Comparison of ENCODE assay signal across 1 mouse cellular context in the genomic region with DNA sequence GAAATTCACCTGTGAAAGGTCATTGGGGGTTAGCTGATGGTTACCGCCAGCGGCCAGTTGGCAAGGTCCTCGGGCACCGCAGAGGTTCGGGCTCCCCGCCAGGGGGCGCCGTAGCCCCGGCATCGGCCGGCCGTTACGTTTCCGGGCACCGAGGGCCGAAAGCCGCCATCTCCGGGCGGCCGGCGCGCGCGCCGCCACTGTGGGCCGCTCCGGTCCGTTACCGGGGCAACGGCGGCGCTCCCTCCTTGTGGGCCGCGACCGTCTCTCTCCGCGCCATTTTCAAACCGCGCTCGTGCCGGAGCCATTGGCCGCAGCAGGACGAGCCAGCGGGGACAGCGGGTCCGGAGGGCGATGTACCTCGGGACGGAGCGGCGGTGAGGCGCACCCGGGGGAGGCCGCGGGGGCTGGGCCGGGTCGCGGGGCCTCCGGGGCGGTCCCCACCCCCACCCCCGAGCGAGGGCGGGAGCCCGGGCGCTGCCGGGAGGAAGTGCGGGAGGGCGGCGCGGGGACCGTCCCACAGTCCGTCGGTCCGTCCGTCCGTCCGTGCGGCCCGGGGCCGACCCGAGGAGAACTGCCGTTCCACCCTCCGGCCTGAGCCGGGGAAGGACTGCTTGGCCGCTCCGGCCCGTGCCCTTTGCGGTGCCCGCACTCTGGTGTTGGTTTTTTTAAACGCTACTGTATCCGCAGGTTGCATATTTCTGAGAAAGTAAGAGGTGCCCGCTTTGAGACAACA.
TF ChIP-seq lines count a peak whose summit lies in the region.

A gene (plus strand): TSS at position 148 of the 733 bp plus-strand sequence.

TF ChIP-seq in CH12.LX, 34 proteins besides CTCF, POLR2A, EP300 and RAD21 (continued from another document):
- peak; percentile 63; the same call in 1 of the 2 replicates for TF ChIP-seq NRF1 (IDR thresholded peaks at IDR 0.05; ENCODE audit: low read depth, low read length)
- peak; percentile 68 for TF ChIP-seq SMC3 (IDR thresholded peaks at IDR 0.05; ENCODE audit: low read depth, low read length)
- TF ChIP-seq SIN3A (IDR thresholded peaks at IDR 0.05; ENCODE audit: low read length), result peak; percentile 61; the same call in 1 of the 2 replicates
- TF ChIP-seq ZNF384 (IDR thresholded peaks at IDR 0.05; ENCODE audit: low read depth, low read length), result no peak; the same call in 1 of the 2 replicates
- TF ChIP-seq ETS1 (conservative IDR thresholded peaks at IDR 0.05; ENCODE audit: low read depth, low read length), result no peak; the same call in 1 of the 2 replicates
- TF ChIP-seq USF1 (IDR thresholded peaks at IDR 0.05; ENCODE audit: low read depth, low read length), result no peak
- TF ChIP-seq MEF2A (IDR thresholded peaks at IDR 0.05; ENCODE audit: borderline replicate concordance, low read depth, low read length), result no peak; the same call in 1 of the 2 replicates
- no peak for TF ChIP-seq JUN (IDR thresholded peaks at IDR 0.05; ENCODE audit: insufficient read depth, low read depth, low read length)
- peak; percentile 9; the same call in 1 of the 2 replicates for TF ChIP-seq MAX (IDR thresholded peaks at IDR 0.05; ENCODE audit: low read length)
- TF ChIP-seq UBTF (IDR thresholded peaks at IDR 0.05; ENCODE audit: low read depth, low read length), result peak; percentile 94
- TF ChIP-seq E2F4 (IDR thresholded peaks at IDR 0.05; ENCODE audit: insufficient replicate concordance, low read depth, low read length), result no peak
- no peak for TF ChIP-seq ZC3H11A (IDR thresholded peaks at IDR 0.05; ENCODE audit: low read depth, low read length)
- peak; percentile 35; the same call in 1 of the 2 replicates for TF ChIP-seq IRF4 (IDR thresholded peaks at IDR 0.05; ENCODE audit: low read depth, low read length)
- TF ChIP-seq MAZ (IDR thresholded peaks at IDR 0.05; ENCODE audit: low read depth, low read length), result no peak
- TF ChIP-seq KAT2A (IDR thresholded peaks at IDR 0.05; ENCODE audit: insufficient replicate concordance, low read length), result peak; percentile 79; the same call in 1 of the 2 replicates
- TF ChIP-seq JUND (conservative IDR thresholded peaks at IDR 0.05; ENCODE audit: low read depth, low read length), result no peak
- TF ChIP-seq ZKSCAN1 (IDR thresholded peaks at IDR 0.05; ENCODE audit: borderline replicate concordance, low read depth, low read length), result no peak
- peak; percentile 68 for TF ChIP-seq ELF1 (IDR thresholded peaks at IDR 0.05; ENCODE audit: low read depth, low read length)
- no peak; the same call in 1 of the 2 replicates for TF ChIP-seq GABPA (IDR thresholded peaks at IDR 0.05; ENCODE audit: insufficient replicate concordance, low read depth, low read length)
- TF ChIP-seq TCF12 (IDR thresholded peaks at IDR 0.05; ENCODE audit: low read depth, low read length), result peak; percentile 59
- TF ChIP-seq ZMIZ1 (IDR thresholded peaks at IDR 0.05; ENCODE audit: low read depth, low read length), result 0 out of 2 replicates have a peak, but pooled peaks have one; percentile 28
- TF ChIP-seq BHLHE40 (IDR thresholded peaks at IDR 0.05; ENCODE audit: low read depth, low read length), result peak; percentile 17; the same call in 1 of the 2 replicates
- no peak for TF ChIP-seq POLR2AphosphoS2 (IDR thresholded peaks at IDR 0.05; ENCODE audit: low read depth, low read length)
- peak; percentile 89 for TF ChIP-seq HCFC1 (IDR thresholded peaks at IDR 0.05; ENCODE audit: low read depth, low read length)
- 0 out of 2 replicates have a peak, but pooled peaks have one; percentile 24 for TF ChIP-seq MYC (IDR thresholded peaks at IDR 0.05; ENCODE audit: low read depth, low read length)
- peak; percentile 77 for TF ChIP-seq MXI1 (IDR thresholded peaks at IDR 0.05; ENCODE audit: low read depth, low read length)
- no peak for TF ChIP-seq PAX5 (IDR thresholded peaks at IDR 0.05; ENCODE audit: low read length)
- no peak for TF ChIP-seq USF2 (conservative IDR thresholded peaks at IDR 0.05; ENCODE audit: low read depth, low read length)
TF ChIP-seq in CH12.LX: peak in this region for 16.
